Mouse (Mus musculus) heart, embryonic 13.5 days (tissue): ENCODE data around the gene Dnajb12. TPM values are rescaled to one million over a fixed set of nuclear protein-coding genes. Genes with fewer than 3 reads are reported as not detected.

Experiments used
- ATAC-seq: fragments of 200-750 bp; cut with Nextera tagmentation; 2 replicates; pipeline ENCODE4 v1.8.0; 2017; ENCODE audit warnings: moderate TSS enrichment; ENCODE audit not compliant: insufficient number of reproducible peaks, low FRiP score, low TSS enrichment; ENCODE audit errors: extremely low read depth
- H3K27ac ChIP-seq: fragments of 300-500 bp; sonication (generic); replicated peaks from 2 replicates; pipeline ENCODE4 v1.5.1; 2015; ENCODE audit warnings: moderate library complexity, mild to moderate bottlenecking, inconsistent platforms
- H3K27me3 ChIP-seq: fragments of 300-500 bp; sonication (generic); replicated peaks from 2 replicates; pipeline ENCODE4 v1.6.1; 2015; ENCODE audit warnings: mild to moderate bottlenecking, inconsistent platforms
- H3K36me3 ChIP-seq: fragments of 300-500 bp; sonication (generic); 2 replicates; pipeline ENCODE4 v1.6.1; 2015; ENCODE audit warnings: mild to moderate bottlenecking, inconsistent platforms
- H3K4me1 ChIP-seq: fragments of 300-500 bp; sonication (generic); 2 replicates; pipeline ENCODE4 v1.6.1; 2015; ENCODE audit warnings: inconsistent platforms
- H3K4me2 ChIP-seq: fragments of 300-500 bp; sonication (generic); 2 replicates; pipeline ENCODE4 v1.6.1; 2015; ENCODE audit warnings: inconsistent platforms, mild to moderate bottlenecking, moderate library complexity
- H3K4me3 ChIP-seq: fragments of 300-500 bp; sonication (generic); 2 replicates; pipeline ENCODE4 v1.5.1; 2015; ENCODE audit warnings: moderate library complexity, mild to moderate bottlenecking, inconsistent platforms
- H3K9ac ChIP-seq: fragments of 300-500 bp; sonication (generic); 2 replicates; pipeline ENCODE4 v1.6.1; 2015; ENCODE audit warnings: inconsistent platforms, mild to moderate bottlenecking, moderate library complexity
- H3K9me3 ChIP-seq: fragments of 300-500 bp; sonication (generic); 2 replicates; pipeline ENCODE4 v1.6.1; 2016; ENCODE audit warnings: inconsistent platforms
- WGBS: fragments of 180-500 bp; shearing (Covaris S2); methylation state at CpG from one replicate; pipeline ENCODE4 v1.1.7; 2015; ENCODE audit warnings: mixed read lengths; 5-methylcytosine and 5-hydroxymethylcytosine counted together
- polyA plus RNA-seq: library from polyadenylated mRNA; unstranded; fragments of >200 nt; fragmentation: Nextera tagmentation; extraction: Ambion mirVana; gene quantifications from 2 replicates; pipeline ENCODE4 v1.2.1, GENCODE M21; 2015

Dnajb12 gene
- polyA plus RNA-seq, 1 experiment from 2014 or later = 22.9 TPM

GRCm38 (mm10) chr10:59945416-59945815 lies 66.1 kb downstream of the Dnajb12 start:
- H3K4me1 ChIP-seq = peaks cover 47% of the 10 kb centered on the region
- H3K36me3 ChIP-seq = 0 out of 2 replicates have a peak, but pooled peaks cover 4% of the 10 kb centered on the region
- no peaks in the 10 kb centered on the region for H3K9me3 ChIP-seq
- H3K27me3 ChIP-seq = no peaks in the 10 kb centered on the region
- H3K27ac ChIP-seq = no peak overlapping the region
- WGBS = 83% methylated on average over 3 of the region's 3 CpGs
- no peak for ATAC-seq
- H3K4me3 ChIP-seq = no peak overlapping the region
- no peak overlapping the region for H3K4me2 ChIP-seq
- no peak overlapping the region for H3K9ac ChIP-seq

- H3K4me3 ChIP-seq = no peak overlapping the region
- WGBS = 82% methylated on average over 5 of the region's 5 CpGs
- H3K9me3 ChIP-seq = no peaks in the 10 kb centered on the region
- H3K27me3 ChIP-seq = no peaks in the 10 kb centered on the region
- ATAC-seq = no peak
- H3K36me3 ChIP-seq = 0 out of 2 replicates have a peak, but pooled peaks cover 4% of the 10 kb centered on the region
- peaks cover 51% of the 10 kb centered on the region for H3K4me1 ChIP-seq
- no peak overlapping the region for H3K9ac ChIP-seq
- H3K4me2 ChIP-seq = no peak overlapping the region
- H3K27ac ChIP-seq = no peak overlapping the region
Measured at GRCm38 (mm10) chr10:59946362-59946761, 67.0 kb downstream of the Dnajb12 start.

- WGBS = 50% methylated on average over 7 of the region's 7 CpGs
- H3K4me1 ChIP-seq = peaks cover 47% of the 10 kb centered on the region
Measured at GRCm38 (mm10) chr10:59947296-59948073, 68.1 kb downstream of the Dnajb12 start.

GRCm38 (mm10) chr10:59948363-59949254 lies 69.3 kb downstream of the Dnajb12 start:
- no peaks in the 10 kb centered on the region for H3K27me3 ChIP-seq
- no peak overlapping the region; the same call in 1 of the 2 replicates for H3K4me3 ChIP-seq
- H3K27ac ChIP-seq = peak overlapping the region; percentile 66
- ATAC-seq = no peak
- WGBS = 37% methylated on average over 6 of the region's 6 CpGs
- H3K4me1 ChIP-seq = peaks cover 47% of the 10 kb centered on the region
- no peaks in the 10 kb centered on the region for H3K9me3 ChIP-seq
- H3K4me2 ChIP-seq = peak overlapping the region; percentile 93
- peak overlapping the region; percentile 87; the same call in 1 of the 2 replicates for H3K9ac ChIP-seq
- H3K36me3 ChIP-seq = 0 out of 2 replicates have a peak, but pooled peaks cover 4% of the 10 kb centered on the region

More at GRCm38 (mm10) chr10:59947296-59948073, 68.1 kb downstream of the Dnajb12 start:
- Histone ChIP-seq H3K9ac (no peak overlapping the region), H3K9me3 (no peaks in the 10 kb centered on the region), H3K4me2 (no peak overlapping the region), H3K36me3 (0 out of 2 replicates have a peak, but pooled peaks cover 4% of the 10 kb centered on the region), H3K4me3 (no peak overlapping the region), H3K27me3 (no peaks in the 10 kb centered on the region), H3K27ac (peak overlapping the region; percentile 66)
- ATAC-seq = no peak

Other genes starting within 250 kb of the Dnajb12 start
- 42.1 and 43.5 TPM in 2 replicates for gene Micu1, start 177.1 kb upstream of the Dnajb12 start, polyA plus RNA-seq
- 19.7 and 24.5 TPM in 2 replicates for gene Ddit4, start 72.3 kb downstream of the Dnajb12 start, polyA plus RNA-seq
- gene Ascc1, start 123.2 kb downstream of the Dnajb12 start, polyA plus RNA-seq = 33.8 and 37.9 TPM in 2 replicates
- gene Anapc16, start 123.6 kb downstream of the Dnajb12 start, polyA plus RNA-seq = 84.7 and 93.3 TPM in 2 replicates
- gene Spock2, start 226.7 kb downstream of the Dnajb12 start, polyA plus RNA-seq = 2.6 and 3.0 TPM in 2 replicates